Mouse (Mus musculus) megakaryocyte, embryonic 14.5 days (primary cell): ENCODE measurements around the gene Krt10.

Experiments used
- FLI1 ChIP-seq: IDR thresholded peaks from 2 replicates; pipeline ENCODE4 v1.6.1; 2012; ENCODE audit warnings: low read length, inconsistent platforms, mixed read lengths
- GATA1 ChIP-seq: IDR thresholded peaks from 3 replicates; pipeline ENCODE4 v1.6.1; 2012; ENCODE audit warnings: mixed read lengths, low read length, inconsistent platforms, borderline replicate concordance

DNA sequence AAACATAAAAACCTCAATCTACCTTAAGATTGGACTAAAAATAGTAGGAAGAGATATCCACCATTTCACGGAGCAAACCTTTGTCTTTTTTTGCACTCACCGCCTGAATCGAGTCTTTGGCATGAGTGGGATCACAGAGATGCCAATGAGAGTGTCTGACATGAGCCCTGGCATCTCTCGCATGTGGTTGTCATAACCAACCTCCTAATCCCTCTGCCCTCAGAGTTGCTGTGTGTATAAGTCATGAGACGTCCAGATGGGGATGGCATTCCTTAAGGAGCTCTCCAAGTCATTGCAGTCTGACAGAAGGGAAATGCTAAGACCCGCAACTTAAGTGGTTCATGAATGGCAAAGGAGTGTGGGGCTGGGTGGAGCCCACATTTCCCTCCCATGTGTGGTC is 2.2 kb upstream of the Krt10 start:
- TF ChIP-seq GATA1: no peak
- TF ChIP-seq FLI1: no peak
